Mouse (Mus musculus): ENCODE measurements around the gene Hspbp1. TPM values are rescaled to one million over a fixed set of nuclear protein-coding genes. Genes with fewer than 3 reads are reported as not detected.

Gene Hspbp1
- polyA plus RNA-seq, 1 experiment from 2014 or later, result 102 TPM

GRCm38 (mm10) chr7:4712594-4712993 lies 27.7 kb upstream of the Hspbp1 start:
- 88% methylated on average over 3 of the region's 3 CpGs for WGBS

DNA sequence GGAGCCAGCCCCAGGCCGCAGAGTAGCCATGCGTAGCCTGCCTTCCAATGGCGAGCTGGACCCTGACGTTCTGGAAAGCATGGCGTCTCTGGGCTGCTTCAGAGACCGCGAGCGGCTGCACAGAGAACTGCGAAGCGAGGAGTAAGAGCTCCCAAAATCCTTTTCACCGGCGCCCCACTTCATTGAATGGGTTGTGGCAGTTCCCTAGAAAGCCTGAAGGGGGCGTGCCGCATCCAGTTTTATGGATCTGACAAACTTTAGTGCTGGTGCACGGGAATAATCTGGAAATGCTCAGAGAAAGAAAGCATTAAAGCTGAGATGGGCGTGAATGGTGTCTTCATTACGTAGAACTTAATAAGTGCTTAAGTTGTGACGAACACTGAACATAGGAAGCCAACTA lies 20.2 kb upstream of the Hspbp1 start:
- H3K27me3 ChIP-seq (replicated peaks; ENCODE audit: control insufficient read depth, insufficient read depth, low read length), result no peaks in the 10 kb centered on the region
- no peak for ATAC-seq (replicated peaks; ENCODE audit: low FRiP score, low TSS enrichment, low read depth)
- peak; percentile 73 for DNase-seq (ENCODE audit: low spot score)
- H3K9ac ChIP-seq (ENCODE audit: low read length), result no peak overlapping the region
- H3K4me2 ChIP-seq (ENCODE audit: low read length), result no peak overlapping the region
- H3K36me3 ChIP-seq (ENCODE audit: control insufficient read depth, insufficient read depth, low read length), result peaks cover 79% of the 10 kb centered on the region
- H3K9me3 ChIP-seq (ENCODE audit: control insufficient read depth, low read length), result no peaks in the 10 kb centered on the region
- H3K27ac ChIP-seq (ENCODE audit: low read depth), result no peak overlapping the region
- H3K4me3 ChIP-seq (ENCODE audit: low read depth, low read length), result no peak overlapping the region
- 51% methylated on average over 18 of the region's 18 CpGs for WGBS
- no peaks in the 10 kb centered on the region for H3K4me1 ChIP-seq (replicated peaks; ENCODE audit: control insufficient read depth, insufficient read depth, low read length)

More at GRCm38 (mm10) chr7:4712594-4712993, 27.7 kb upstream of the Hspbp1 start:
- no peak overlapping the region for H3K9ac ChIP-seq (ENCODE audit: low read length)
- no peak overlapping the region for H3K4me2 ChIP-seq (ENCODE audit: low read length)
- no peak for DNase-seq (ENCODE audit: low spot score)
- no peak for ATAC-seq (replicated peaks; ENCODE audit: low FRiP score, low TSS enrichment, low read depth)
- H3K4me1 ChIP-seq (replicated peaks; ENCODE audit: control insufficient read depth, insufficient read depth, low read length), result no peaks in the 10 kb centered on the region
- H3K36me3 ChIP-seq (ENCODE audit: control insufficient read depth, insufficient read depth, low read length), result peaks cover 85% of the 10 kb centered on the region
- no peak overlapping the region for H3K4me3 ChIP-seq (ENCODE audit: low read depth, low read length)
- H3K27ac ChIP-seq (ENCODE audit: low read depth), result no peak overlapping the region
- no peaks in the 10 kb centered on the region for H3K9me3 ChIP-seq (ENCODE audit: control insufficient read depth, low read length)
- H3K27me3 ChIP-seq (replicated peaks; ENCODE audit: control insufficient read depth, insufficient read depth, low read length), result no peaks in the 10 kb centered on the region

DNA sequence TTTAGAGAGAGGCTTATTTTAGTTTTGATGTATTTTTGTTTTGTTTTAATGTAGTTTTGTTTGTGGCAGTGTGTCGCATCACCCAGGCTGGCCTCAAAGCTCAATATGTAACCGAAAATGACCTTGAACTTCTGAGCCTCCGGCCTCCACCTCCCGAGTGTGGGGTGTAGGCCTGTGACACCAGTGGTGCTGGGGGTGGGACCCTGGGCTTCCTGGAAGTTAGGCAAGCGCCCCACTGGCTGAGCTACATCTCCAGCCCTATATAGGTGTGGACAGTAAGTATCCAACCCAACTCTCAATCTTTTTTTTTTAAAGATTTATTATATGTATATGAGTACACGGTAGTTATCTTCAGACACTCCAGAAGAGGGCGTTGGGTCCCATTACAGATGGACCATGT lies 18.3 kb upstream of the Hspbp1 start:
- 93% methylated on average over 7 of the region's 7 CpGs for WGBS
- Histone ChIP-seq H3K9ac (ENCODE audit: low read length) (no peak overlapping the region), H3K36me3 (ENCODE audit: control insufficient read depth, insufficient read depth, low read length) (peaks cover 81% of the 10 kb centered on the region), H3K4me1 (replicated peaks; ENCODE audit: control insufficient read depth, insufficient read depth, low read length) (no peaks in the 10 kb centered on the region), H3K27ac (ENCODE audit: low read depth) (no peak overlapping the region), H3K27me3 (replicated peaks; ENCODE audit: control insufficient read depth, insufficient read depth, low read length) (no peaks in the 10 kb centered on the region), H3K4me3 (ENCODE audit: low read depth, low read length) (no peak overlapping the region), H3K4me2 (ENCODE audit: low read length) (no peak overlapping the region), H3K9me3 (ENCODE audit: control insufficient read depth, low read length) (no peaks in the 10 kb centered on the region)
- DNase-seq (ENCODE audit: low spot score) (no peak), ATAC-seq (replicated peaks; ENCODE audit: low FRiP score, low TSS enrichment, low read depth) (no peak)

GRCm38 (mm10) chr7:4702334-4702733 lies 17.5 kb upstream of the Hspbp1 start:
- Histone ChIP-seq H3K27me3 (replicated peaks; ENCODE audit: control insufficient read depth, insufficient read depth, low read length) (no peaks in the 10 kb centered on the region), H3K4me3 (ENCODE audit: low read depth, low read length) (no peak overlapping the region), H3K4me1 (replicated peaks; ENCODE audit: control insufficient read depth, insufficient read depth, low read length) (no peaks in the 10 kb centered on the region), H3K9ac (ENCODE audit: low read length) (no peak overlapping the region), H3K36me3 (ENCODE audit: control insufficient read depth, insufficient read depth, low read length) (peaks cover 79% of the 10 kb centered on the region), H3K27ac (ENCODE audit: low read depth) (no peak overlapping the region), H3K9me3 (ENCODE audit: control insufficient read depth, low read length) (no peaks in the 10 kb centered on the region), H3K4me2 (ENCODE audit: low read length) (no peak overlapping the region)
- DNase-seq (ENCODE audit: low spot score), result no peak
- 54% methylated on average over 8 of the region's 8 CpGs for whole genome bisulfite sequencing
- no peak for ATAC-seq (replicated peaks; ENCODE audit: low FRiP score, low TSS enrichment, low read depth)

DNA sequence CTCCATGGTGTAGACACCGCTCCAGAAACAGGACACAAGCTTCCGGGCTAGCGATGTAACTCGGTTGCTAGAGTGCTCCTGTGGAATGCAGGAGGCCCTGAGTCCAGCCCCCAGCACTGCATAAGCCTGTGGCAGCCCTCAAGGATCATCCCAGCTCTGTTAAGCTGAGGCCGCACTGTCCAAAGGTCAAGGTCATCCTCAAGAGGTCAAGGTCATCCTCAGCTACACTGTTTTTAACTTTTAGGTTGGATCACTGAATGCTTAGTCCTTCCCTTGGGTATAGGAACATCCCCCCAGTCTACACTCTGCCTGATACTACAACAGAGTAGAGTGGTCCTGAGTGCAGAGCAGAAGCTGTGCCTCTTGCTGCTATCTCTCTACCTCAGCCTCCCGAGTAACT lies 8.1 kb upstream of the Hspbp1 start:
- Histone ChIP-seq H3K4me1 (replicated peaks; ENCODE audit: control insufficient read depth, insufficient read depth, low read length) (peaks cover 6% of the 10 kb centered on the region; the same call in 1 of the 2 replicates), H3K9ac (ENCODE audit: low read length) (no peak overlapping the region), H3K4me2 (ENCODE audit: low read length) (no peak overlapping the region), H3K4me3 (ENCODE audit: low read depth, low read length) (no peak overlapping the region), H3K27ac (ENCODE audit: low read depth) (no peak overlapping the region), H3K36me3 (ENCODE audit: control insufficient read depth, insufficient read depth, low read length) (peaks cover 47% of the 10 kb centered on the region), H3K27me3 (replicated peaks; ENCODE audit: control insufficient read depth, insufficient read depth, low read length) (no peaks in the 10 kb centered on the region), H3K9me3 (ENCODE audit: control insufficient read depth, low read length) (no peaks in the 10 kb centered on the region)
- no peak for ATAC-seq (replicated peaks; ENCODE audit: low FRiP score, low TSS enrichment, low read depth)
- 88% methylated on average over 6 of the region's 6 CpGs for WGBS
- DNase-seq (ENCODE audit: low spot score), result no peak

DNA sequence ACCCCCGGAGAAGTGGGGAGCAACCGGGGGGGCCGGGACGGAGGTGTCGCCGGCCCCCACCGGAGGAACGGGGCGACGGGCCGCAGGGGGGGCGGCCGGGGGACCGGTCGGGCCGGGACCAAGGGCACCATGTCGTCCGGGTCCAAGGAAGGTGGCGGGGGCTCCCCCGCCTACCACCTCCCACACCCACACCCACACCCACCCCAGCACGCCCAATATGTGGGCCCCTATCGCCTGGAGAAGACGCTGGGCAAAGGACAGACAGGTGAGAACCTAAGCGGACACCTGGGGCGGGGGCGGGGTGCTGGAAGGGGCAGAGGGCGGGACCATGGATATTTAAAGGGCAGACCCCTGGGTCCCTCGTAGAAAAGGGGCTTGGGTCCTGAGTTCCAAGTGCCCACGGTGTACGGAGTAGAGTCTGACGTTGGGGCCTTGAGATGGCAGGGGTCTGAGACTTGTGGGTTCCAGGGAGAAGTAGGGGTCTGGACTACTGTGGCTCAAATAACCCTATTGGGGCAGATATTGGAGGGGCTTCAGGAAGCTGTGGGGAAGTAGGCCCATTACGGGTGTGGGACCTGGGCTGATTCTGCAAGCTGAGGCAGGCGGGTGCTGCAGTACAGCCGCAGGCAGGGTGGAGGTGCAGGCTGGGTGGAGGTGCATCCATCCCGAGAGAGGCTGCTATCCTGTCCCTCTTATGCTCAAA lies 6.2 kb upstream of the Hspbp1 start:
- ATAC-seq (replicated peaks; ENCODE audit: low FRiP score, low TSS enrichment, low read depth) (peak; percentile 78), DNase-seq (ENCODE audit: low spot score) (peak; percentile 66)
- H3K27ac ChIP-seq (ENCODE audit: low read depth), result peak overlapping the region; percentile 90
- peak overlapping the region; percentile 83 for H3K4me2 ChIP-seq (ENCODE audit: low read length)
- H3K9me3 ChIP-seq (ENCODE audit: control insufficient read depth, low read length), result no peaks in the 10 kb centered on the region
- peaks cover 33% of the 10 kb centered on the region for H3K36me3 ChIP-seq (ENCODE audit: control insufficient read depth, insufficient read depth, low read length)
- no peaks in the 10 kb centered on the region for H3K27me3 ChIP-seq (replicated peaks; ENCODE audit: control insufficient read depth, insufficient read depth, low read length)
- peaks cover 6% of the 10 kb centered on the region; the same call in 1 of the 2 replicates for H3K4me1 ChIP-seq (replicated peaks; ENCODE audit: control insufficient read depth, insufficient read depth, low read length)
- peak overlapping the region; percentile 97 for H3K9ac ChIP-seq (ENCODE audit: low read length)
- H3K4me3 ChIP-seq (ENCODE audit: low read depth, low read length), result peak overlapping the region; percentile 75
- 6% methylated on average over 22 of the region's 35 CpGs for WGBS

GRCm38 (mm10) chr7:4690387-4690786 lies 5.5 kb upstream of the Hspbp1 start, which contains the start of gene Brsk1:
Gene Brsk1, plus strand, starts transcription at chr7:4690604.
- Histone ChIP-seq H3K27me3 (replicated peaks; ENCODE audit: control insufficient read depth, insufficient read depth, low read length) (no peaks in the 10 kb centered on the region), H3K4me1 (replicated peaks; ENCODE audit: control insufficient read depth, insufficient read depth, low read length) (peaks cover 6% of the 10 kb centered on the region; the same call in 1 of the 2 replicates), H3K27ac (ENCODE audit: low read depth) (peak within 1 kb of the TSS; percentile 90), H3K36me3 (ENCODE audit: control insufficient read depth, insufficient read depth, low read length) (peaks cover 26% of the 10 kb centered on the region), H3K4me3 (ENCODE audit: low read depth, low read length) (peak within 1 kb of the TSS; percentile 75), H3K9me3 (ENCODE audit: control insufficient read depth, low read length) (no peaks in the 10 kb centered on the region), H3K9ac (ENCODE audit: low read length) (peak within 1 kb of the TSS; percentile 97), H3K4me2 (ENCODE audit: low read length) (peak within 1 kb of the TSS; percentile 83)
- DNase-seq (ENCODE audit: low spot score) (peak; percentile 96), ATAC-seq (replicated peaks; ENCODE audit: low FRiP score, low TSS enrichment, low read depth) (peak; percentile 69)
- 0% methylated on average over 11 of the region's 18 CpGs for WGBS

- H3K27ac ChIP-seq (ENCODE audit: low read depth), result peak overlapping the region; percentile 36; the same call in 1 of the 2 replicates
- H3K4me3 ChIP-seq (ENCODE audit: low read depth, low read length), result peak overlapping the region; percentile 82
- ATAC-seq (replicated peaks; ENCODE audit: low FRiP score, low TSS enrichment, low read depth), result no peak
- peak overlapping the region; percentile 41 for H3K9ac ChIP-seq (ENCODE audit: low read length)
- H3K27me3 ChIP-seq (replicated peaks; ENCODE audit: control insufficient read depth, insufficient read depth, low read length), result no peaks in the 10 kb centered on the region
- H3K9me3 ChIP-seq (ENCODE audit: control insufficient read depth, low read length), result no peaks in the 10 kb centered on the region
- 3% methylated on average over 13 of the region's 13 CpGs for WGBS
- DNase-seq (ENCODE audit: low spot score), result no peak
- peaks cover 24% of the 10 kb centered on the region for H3K36me3 ChIP-seq (ENCODE audit: control insufficient read depth, insufficient read depth, low read length)
- H3K4me1 ChIP-seq (replicated peaks; ENCODE audit: control insufficient read depth, insufficient read depth, low read length), result peaks cover 7% of the 10 kb centered on the region; the same call in 1 of the 2 replicates
- H3K4me2 ChIP-seq (ENCODE audit: low read length), result peak overlapping the region; percentile 96
Observed at GRCm38 (mm10) chr7:4684203-4684602, 665 bp downstream of the Hspbp1 start.

- H3K4me1 ChIP-seq (replicated peaks; ENCODE audit: control insufficient read depth, insufficient read depth, low read length), result peaks cover 7% of the 10 kb centered on the region; the same call in 1 of the 2 replicates
- H3K27ac ChIP-seq (ENCODE audit: low read depth), result no peak overlapping the region
- H3K4me2 ChIP-seq (ENCODE audit: low read length), result no peak overlapping the region
- WGBS, result 83% methylated on average over 5 of the region's 5 CpGs
- H3K27me3 ChIP-seq (replicated peaks; ENCODE audit: control insufficient read depth, insufficient read depth, low read length), result no peaks in the 10 kb centered on the region
- no peak overlapping the region for H3K4me3 ChIP-seq (ENCODE audit: low read depth, low read length)
- ATAC-seq (replicated peaks; ENCODE audit: low FRiP score, low TSS enrichment, low read depth) (no peak), DNase-seq (ENCODE audit: low spot score) (no peak)
- H3K9me3 ChIP-seq (ENCODE audit: control insufficient read depth, low read length), result no peaks in the 10 kb centered on the region
- no peak overlapping the region for H3K9ac ChIP-seq (ENCODE audit: low read length)
- H3K36me3 ChIP-seq (ENCODE audit: control insufficient read depth, insufficient read depth, low read length), result peaks cover 24% of the 10 kb centered on the region
Observed at GRCm38 (mm10) chr7:4683307-4683706, 1.6 kb downstream of the Hspbp1 start.
